Mouse (Mus musculus) embryonic fibroblast, embryonic 13.5 days (primary cell): ENCODE data around the gene Nudcd3.

Experiments
- CTCF ChIP-seq: IDR thresholded peaks from 2 replicates; pipeline ENCODE4 v1.5.1; 2011; ENCODE audit warnings: mild to moderate bottlenecking, control low read depth, low read length, moderate library complexity, borderline replicate concordance; ENCODE audit not compliant: insufficient read depth
- POLR2A ChIP-seq: IDR thresholded peaks from 2 replicates; pipeline ENCODE4 v1.6.1; 2011; ENCODE audit warnings: low read depth, mild to moderate bottlenecking, control low read depth, low read length, moderate library complexity

- TF ChIP-seq CTCF, result no peak
- peak; percentile 69 for TF ChIP-seq POLR2A
These were observed at the start of gene Nudcd3 for GRCm38 (mm10) chr11:6200087-6200569.
